Mouse (Mus musculus): ENCODE results near the gene Apoc4. TPM values are rescaled to one million over a fixed set of nuclear protein-coding genes. Genes with fewer than 3 reads are reported as not detected.

Apoc4 gene
- total RNA-seq, 2 experiments from 2014 or later = 82.0 to 218 TPM

DNA sequence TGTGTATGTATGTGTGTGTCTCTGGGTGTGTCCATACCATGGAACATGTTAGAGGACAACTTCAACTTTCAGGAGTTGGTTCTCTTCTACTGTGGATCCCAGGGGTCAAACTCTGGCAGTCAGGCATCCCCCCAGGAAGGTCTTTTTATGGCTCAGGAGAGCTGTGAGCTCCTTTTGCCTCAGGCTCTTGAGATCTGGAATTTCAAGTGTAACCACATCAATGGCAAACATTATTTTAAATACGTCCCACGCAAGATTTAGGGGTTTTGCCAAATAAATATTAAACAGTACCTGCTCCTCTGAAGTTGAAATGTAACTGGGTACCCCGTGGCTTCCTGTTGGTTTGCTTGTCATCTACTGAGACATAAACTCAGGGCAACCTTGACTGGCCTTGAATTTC lies 1.7 kb upstream of the Apoc4 start:
- DNase-seq (ENCODE audit: low spot score in 2 of 2) = no peak

DNA sequence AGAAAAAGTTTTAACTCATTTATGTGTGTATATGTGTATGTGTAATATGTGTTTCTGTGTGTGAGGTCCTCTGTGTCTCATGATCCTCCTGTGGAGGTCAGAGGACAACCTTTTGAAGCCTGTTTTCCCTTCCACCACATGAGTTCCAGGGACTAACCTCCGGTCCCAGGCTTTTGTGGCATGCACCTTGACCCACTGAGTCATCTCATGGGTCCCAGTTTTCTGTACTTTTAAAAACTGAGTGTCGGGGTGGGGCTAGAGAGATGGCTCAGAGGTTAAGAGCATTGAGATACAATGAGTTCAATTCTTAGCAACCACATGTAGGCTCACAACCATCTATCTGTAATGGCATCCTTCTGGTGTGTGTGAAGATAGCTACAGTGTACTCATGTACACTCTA lies 577 bp downstream of the Apoc4 start:
- no peak for DNase-seq (ENCODE audit: low spot score in 2 of 2)

DNA sequence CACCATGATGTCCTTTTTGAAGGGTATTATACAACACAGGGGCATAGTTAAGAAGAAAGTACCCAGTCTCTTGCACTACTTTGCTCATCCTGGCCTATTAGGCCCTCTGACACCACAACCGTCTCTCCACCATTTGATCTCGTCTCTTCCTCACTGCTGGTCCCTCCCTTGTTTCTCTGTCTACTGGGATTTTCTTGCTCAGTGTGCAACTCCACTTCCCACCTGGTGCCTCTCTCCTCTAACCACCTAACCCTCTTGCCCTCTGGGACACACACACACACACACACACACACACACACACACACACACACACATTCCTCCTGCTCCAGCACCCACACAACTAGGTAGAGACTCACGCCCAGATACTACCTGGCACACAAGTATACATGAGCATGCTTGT lies 2.4 kb downstream of the Apoc4 start:
- DNase-seq (ENCODE audit: low spot score in 2 of 2) = no peak

DNA sequence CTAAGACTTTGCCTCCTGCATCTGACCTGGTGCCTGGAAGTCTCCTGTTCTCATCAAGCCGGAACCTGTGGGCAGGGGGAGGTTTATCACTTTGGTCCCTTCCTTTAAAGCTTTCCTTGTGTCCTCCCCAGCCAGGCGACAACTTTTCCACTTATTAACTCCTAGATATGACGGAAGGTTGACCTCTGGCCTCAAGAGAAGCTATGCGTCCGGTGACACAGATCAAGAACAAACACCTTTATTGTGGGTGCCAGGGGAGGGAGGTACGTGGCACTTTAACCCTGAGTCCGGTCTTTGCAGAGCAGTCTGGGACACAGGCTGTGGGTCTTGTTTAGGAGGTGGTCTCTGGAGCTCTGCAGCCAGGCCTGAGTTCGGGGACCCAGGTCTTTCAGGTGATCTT lies 3.4 kb downstream of the Apoc4 start, which contains the start of gene Apoc2:
Gene Apoc2, minus strand, starts transcription at position 70 of the 400 bp plus-strand sequence.
- DNase-seq (ENCODE audit: low spot score in 2 of 2) = no peak

DNA sequence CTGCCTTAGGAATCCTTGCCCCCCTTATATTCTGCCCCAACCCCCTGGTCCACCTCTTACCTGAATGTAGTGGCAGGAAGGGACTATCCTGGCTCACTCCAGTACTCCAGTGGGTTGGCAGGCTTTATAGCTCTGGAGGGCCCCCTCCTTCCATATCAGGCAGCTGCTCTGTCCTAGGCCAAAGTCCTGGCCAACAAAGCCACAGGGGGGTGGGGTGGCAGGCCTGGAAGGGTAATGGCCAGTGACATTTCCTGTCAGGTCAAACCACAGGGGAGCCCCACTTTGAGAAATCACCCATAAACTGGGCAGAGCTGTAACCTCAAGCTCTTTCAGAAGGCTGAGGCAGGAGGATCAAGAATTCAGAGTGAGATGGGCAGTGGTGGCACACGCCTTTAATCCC lies 4.6 kb downstream of the Apoc4 start:
- no peak for DNase-seq (ENCODE audit: low spot score in 2 of 2)

DNA sequence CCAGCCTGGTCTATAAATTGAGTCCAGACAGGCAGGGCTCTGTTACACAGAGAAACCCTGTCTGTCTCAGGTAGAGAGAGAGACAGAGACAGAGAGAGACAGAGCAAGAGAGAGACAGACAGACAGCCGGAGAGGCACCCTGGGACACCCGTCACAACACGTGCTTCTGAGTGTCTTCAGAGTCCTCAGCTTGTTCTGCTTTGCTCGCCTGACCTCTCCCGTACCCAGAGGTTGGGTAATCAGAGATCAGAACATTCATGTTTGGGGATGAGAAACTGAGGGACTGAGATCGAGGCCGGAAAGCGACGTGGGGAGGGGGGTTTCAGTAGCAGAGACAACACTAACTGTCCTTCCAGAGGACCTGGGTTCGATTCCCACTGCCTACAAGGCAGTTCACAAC lies 5.5 kb downstream of the Apoc4 start:
- DNase-seq (ENCODE audit: low spot score in 2 of 2) = no peak

DNA sequence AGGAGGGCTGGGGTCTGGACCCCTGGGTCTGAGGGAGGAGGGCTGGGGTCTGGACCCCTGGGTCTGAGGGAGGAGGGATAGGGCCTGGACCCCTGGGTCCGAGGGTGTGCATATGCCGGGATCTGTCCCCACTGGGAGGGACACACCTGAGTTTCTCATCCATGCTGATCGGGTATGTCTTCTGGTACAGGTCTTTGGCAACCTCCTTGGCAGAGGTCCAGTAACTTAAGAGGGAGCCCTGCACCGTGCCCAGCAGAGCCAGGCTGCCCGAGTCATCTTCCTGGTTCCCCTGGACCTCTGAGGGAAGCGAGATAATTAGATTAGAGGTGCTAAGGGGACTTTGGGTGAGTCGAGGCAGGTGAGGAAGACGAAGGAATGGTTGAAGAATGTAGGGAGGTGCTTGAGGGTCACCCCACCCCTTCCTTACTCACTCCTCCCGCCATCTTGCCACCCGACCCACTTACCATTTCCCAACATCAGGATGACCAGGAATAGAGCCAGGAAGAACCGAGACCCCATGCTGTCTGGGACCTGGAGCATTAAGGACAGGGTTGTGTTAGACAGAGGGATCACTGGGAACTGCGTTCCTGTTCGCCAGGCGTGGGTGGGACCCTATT lies 8.1 kb downstream of the Apoc4 start:
- DNase-seq (ENCODE audit: low spot score in 2 of 2) = no peak

DNA sequence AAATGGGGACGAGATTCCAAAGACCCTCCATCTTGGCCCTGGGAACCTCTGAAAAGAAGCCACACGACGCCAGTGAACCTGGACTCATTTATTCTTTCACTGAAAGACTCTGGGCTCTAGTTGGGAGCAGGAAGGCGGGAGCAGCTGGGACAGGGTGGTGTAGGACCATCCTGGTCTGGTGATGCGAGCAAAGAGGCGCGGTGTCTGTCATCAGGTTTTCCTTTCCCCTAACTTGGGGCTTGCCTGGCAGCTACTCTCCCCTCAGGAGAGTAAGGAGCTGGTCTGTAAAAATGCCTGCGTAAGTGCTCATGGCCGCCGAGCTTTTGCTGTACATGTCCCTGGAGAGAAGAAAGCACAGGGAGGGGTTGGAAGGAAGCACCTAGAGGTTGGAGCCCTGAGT lies 9.8 kb downstream of the Apoc4 start:
- DNase-seq (ENCODE audit: low spot score in 2 of 2) = no peak

DNA sequence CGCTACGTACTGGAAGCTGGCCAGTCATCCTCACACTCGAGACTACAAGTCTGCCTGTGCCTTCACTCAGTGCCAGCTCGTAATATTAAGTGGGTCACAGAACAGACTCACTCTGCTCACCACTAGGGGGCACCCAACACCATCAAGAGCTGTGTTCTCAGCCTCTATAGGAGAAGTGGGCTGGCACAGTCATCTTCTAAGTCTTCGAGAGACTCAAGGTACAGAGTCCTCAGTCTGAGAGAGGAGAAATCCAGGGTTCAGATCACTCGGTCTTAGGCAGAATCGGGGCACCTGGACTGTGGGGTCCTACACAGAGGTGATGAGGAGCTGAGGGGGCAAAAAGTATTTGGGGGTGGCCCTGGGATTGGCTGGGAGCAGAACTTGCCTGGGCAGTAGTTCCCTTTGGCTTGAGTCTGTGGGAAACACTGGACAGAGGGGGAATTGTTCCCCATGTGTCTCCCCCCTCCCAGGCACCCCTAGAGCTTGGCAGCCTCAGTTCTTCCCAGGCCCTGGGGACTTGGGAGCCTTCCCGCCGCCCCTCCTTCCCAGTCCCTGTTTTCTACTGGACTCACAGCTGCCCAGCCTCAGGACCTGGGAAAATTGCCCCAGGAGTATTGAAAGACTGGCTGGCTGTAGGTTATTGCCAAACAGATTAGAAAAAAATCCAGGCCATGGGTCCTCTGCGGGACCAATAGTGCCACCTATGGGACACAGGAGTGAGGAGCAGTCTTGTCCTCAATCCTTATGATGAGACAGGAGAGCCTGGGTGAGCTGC lies 12.1 kb downstream of the Apoc4 start:
- peak; percentile 59 to 90 for DNase-seq (ENCODE audit: low spot score in 2 of 2)

DNA sequence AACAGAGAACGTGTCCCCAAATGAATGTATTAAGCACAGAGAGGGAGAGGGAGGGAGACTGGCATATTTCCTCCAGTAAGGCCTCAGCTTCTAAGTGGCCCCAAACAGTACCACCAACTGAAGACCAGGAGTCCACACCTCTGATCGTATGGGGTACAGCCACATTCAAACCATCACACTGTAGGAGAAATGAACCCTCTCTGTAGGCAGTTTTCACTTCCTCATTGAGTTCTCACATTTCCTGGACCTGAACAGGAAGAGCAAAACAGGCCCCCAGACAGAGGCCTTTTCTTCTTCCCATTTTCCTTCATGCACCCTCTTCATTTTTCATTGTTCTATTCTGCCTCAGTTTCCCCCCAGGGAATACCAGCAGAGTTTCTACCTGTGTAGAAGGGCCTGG lies 13.8 kb downstream of the Apoc4 start:
- no peak for DNase-seq (ENCODE audit: low spot score in 2 of 2)

DNA sequence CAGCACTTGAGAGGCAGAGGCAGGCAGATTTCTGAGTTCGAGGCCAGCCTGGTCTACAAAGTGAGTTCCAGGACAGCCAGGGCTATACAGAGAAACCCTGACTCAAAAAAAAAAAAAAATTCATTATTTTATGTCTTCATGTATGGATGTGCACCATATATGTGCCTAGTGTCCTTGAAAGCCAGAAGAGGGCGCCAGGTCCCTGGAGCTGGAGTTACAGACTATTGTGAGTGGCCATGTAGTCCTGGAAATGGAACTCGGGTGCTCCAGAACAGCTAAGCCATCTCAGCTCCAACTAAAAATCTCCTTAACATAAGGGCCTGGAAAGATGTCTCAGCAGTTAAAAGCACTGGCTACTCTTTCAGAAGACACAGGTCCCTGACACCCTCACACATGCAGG lies 14.5 kb downstream of the Apoc4 start:
- DNase-seq (ENCODE audit: low spot score in 2 of 2) = no peak

DNA sequence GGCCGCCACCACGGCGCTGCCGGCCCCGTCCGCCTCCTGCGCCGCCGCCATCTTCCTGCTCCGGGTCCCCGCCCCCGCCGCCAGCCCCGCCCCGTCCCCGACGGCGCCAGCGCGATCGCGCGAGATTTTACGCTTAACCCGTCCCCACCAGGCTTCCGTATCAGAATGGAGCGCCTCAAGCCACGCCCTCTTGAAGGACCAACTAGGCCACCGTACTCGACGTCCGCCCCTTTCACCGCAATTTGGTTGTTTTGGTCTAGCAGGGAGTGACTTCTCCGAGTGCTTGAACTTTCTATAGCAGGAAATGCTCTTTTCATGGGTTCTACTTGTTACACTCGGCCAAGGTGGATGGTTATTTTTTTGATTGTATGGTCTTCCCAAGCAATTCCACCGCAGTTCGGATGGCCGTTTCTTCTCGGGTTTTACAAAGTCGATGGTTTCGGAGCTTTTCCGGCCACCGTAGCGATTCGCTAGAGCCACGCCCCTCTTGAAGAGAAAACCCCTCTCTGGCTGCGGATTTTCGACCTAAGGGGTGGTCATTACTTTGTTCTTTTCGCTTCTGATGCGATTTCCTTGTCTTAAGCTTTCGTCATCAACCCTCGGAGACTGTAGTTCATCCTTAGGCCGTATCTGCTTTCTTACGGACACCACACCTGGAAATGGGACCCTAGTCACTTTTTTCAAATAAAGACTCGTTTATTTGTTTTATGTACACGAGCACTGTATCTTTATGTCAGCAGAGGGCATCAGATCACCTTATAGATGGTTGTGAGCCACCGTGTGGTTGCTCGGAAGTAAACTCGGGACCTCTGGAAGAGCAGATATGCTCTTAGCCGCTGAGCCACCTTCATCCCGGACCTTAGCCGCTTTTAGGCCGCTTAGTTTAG lies 16.1 kb downstream of the Apoc4 start, which contains the start of gene Clptm1:
Gene Clptm1, minus strand, starts transcription at position 79 of the 887 bp plus-strand sequence.
- DNase-seq (ENCODE audit: low spot score in 2 of 2) = peak; percentile 94 to 96

DNA sequence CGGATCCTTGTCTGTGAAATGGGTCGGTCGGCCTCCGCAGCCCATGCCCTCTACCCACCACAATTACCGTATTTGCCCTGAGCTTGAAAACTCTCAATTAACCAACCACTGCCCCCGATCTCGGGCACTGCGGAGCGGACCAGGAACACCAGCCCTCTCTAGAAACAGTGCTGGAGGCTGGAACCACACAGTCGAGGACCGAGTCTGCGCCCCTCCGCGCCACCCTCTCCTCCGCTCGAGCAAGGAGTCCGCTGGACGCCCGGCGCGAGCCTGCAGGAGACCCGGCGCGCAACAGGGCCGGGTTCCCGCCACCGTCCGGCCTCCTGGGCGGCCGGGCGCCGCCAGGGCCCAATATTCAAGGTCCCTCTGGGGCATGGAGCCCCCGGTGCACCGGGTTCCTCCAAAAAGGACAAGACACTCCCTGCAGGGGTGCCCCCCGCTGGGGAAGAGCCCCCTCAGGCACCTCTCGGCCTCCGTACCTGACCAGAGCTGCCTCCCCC lies 16.8 kb downstream of the Apoc4 start:
- DNase-seq (ENCODE audit: low spot score in 2 of 2) = no peak

DNA sequence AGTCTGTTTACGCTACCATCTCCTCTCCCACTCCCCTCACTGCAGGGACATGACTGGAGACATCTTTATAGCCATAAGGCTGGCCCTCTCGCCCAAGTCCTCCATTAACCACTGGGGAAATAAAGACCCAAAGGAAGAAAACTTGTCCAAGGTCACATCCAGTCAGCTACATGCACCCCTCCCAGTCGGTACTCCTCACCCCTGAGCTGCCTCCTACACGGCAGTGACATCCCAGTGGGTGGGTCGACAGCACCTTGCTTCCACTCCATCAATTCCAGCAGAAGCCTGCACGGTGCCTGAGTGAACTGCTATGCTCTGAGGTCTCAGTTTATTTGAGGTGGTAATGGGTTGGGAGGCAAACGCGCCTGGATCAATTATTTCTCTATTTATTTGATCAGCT lies 17.3 kb downstream of the Apoc4 start:
- DNase-seq (ENCODE audit: low spot score in 2 of 2) = no peak

DNA sequence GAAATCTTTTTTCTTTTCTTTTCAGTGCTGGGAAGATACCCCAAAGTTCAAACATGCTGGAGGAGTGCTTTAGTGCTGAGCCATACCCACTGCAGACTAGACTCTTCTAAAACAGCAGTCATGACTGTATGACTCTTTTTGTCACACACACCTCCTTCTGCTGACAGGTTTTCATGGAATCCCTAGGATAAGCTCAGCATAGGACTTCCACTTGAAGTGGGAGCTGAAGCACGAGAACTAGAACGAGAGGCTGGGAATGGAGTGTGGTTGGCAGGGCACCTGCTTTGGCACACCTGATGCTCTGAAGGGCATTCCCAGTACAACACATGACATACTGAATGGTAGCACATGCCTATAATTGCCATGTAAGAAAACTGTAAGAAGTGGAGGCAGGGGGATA lies 28.7 kb downstream of the Apoc4 start:
- DNase-seq (ENCODE audit: low spot score in 2 of 2) = no peak

DNA sequence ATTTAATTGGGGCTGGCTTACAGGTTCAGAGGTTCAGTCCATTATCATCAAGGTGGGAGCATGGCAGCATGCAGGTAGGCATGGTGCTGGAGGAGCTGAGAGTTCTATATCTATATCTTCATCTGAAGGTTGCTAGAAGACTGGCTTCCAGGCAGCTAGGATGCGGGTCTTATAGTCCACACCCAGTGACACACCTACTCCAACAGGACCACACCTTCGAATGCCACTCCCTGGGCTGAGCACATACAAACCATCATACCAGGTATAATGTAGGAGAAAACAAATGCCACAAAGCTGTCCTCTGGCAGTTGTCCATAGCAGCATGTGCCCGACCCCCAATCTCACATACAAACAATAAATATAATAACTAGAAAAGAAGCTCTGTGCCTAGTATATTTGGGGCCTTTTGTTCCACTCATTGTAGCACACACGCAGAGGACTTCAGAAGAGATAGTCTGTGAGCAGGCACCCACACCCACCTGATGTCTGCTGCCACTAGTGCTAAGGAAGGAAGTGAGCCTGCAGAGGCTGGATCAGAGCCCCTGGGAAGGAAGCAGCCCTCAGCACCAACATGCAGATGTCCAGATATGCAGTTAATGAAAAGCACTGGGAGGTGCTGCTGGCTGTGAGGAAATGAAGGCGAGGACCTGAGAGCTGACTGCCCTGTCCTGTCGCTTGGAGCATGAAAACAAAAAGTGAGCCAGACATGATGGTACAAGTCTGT lies 30.1 kb downstream of the Apoc4 start:
- no peak for DNase-seq (ENCODE audit: low spot score in 2 of 2)

DNA sequence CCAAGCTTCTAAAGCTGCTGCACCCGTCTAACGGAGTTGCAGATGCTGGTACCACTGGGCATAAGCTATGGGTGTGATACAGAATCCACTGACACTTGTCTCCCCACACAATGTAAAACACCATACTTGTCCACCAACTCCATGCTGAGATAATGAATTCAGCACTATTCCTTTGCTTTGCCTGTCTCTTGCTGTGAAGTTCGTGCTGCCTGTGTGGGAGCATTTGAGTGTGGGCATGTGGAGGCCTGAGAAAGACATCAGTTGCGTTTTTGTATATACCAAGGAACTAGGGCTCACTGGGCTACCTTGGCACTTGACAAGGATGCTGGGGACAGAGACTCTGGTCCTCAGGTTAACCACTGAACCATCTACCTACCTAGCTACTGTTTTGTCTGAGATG lies 40.1 kb downstream of the Apoc4 start:
- no peak for DNase-seq (ENCODE audit: low spot score in 2 of 2)

DNA sequence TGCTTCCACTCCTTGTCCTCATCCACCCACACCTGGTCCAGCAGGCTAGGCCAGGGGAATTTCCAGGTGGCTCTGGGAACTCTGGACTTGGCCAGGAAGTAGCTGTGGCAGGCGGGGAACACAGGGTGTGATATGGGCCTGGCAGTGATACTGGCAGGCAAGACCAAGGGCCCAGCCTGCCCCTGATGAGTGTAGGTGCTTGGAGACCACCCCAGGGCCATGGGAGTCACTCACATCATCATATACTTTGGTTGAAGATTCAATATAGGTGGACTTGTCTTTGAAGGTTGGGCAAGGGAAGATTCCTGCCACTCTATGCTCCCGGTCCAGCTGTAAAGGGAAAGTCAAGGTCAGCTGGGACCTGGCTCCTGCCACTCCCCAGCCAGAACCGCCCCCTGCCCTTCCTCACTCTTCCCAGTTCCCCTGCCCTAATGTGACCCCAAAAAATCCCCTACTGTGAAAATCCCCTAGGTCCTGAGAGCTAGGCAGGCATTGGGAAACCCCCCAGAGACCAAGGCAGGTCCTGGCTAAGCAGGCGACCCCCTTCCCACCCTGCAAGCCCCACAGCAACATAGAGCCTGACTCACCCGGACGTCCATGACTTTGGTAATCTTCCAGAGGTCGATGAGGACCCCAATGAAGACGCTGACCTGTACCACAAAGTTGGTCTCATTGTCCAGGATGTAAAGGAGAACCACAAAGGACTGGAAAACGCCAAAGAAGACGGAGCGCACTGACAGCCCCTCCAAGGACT lies 46.0 kb downstream of the Apoc4 start:
- no peak for DNase-seq (ENCODE audit: low spot score in 2 of 2)

DNA sequence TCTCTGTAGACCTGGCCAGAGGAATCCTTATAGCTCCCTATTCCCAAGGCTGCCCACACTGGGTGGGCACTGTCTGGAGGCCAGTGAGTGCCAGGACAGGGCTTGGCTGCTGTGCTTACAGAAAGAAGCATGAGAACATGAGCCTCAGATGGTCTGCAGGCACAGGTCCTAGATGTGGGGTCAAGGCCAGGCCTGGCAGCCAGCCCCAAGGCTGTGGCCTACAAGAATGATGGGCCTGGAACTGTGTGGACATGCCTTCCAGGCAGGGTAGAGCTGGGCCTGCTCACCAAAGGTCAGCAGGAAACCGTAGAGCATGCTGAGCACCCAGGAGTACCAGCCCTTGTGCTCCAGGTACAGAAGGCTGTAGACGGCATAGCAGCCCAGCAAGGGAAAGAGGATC lies 46.7 kb downstream of the Apoc4 start:
- DNase-seq (ENCODE audit: low spot score in 2 of 2) = peak; percentile 29 to 43

DNA sequence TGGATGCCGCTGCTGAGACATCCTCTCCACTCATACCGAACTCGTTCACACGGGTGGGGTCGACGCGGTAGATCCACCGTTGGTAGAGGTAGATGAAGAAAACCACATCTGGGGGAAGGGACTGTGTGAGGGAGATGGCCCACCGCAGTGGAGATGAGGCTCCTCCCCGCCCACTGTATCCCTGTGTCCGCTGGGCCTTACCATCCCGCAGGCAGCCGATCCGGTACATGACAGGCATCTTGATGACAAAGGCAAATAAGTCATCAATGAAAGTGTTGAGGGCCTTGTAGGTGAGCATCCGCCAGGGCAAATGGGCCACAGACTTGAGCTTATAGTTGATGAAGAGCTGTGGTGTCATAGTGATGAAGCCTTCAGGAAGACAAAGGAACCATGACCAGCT lies 47.4 kb downstream of the Apoc4 start:
- DNase-seq (ENCODE audit: low spot score in 2 of 2) = no peak
